ENCODE assay signal across 8 mouse cellular contexts in the genomic region with DNA sequence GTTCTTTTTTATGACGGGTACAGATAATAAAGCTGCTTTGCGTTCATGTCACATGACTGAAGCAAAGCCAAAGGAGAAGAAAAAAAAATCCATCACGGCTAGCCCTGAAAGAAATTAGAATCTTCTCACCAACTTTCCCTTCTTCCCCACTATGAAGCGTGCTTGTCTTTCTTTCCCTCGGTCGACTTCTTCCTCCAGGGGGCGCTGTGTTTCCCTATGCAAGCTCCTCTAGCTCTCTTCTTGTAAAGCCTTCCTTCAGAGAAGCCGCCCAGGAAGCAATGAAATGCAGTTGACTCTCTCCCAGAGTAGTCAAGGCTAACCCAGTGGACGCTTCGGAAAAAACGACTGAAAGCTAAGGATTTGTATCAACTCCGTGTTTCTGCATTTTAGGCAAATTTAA.
DNase-seq lines count a peak whose midpoint lies in the region; ATAC-seq and TF ChIP-seq lines count a peak whose summit lies in the region.
"Had no signal": no experiment of that assay in that cellular context is flagged by ENCODE, and none has a peak within 500 bp of the region (broad histone marks: within the 10 kb centered on the region; RNA-seq: fewer than 3 reads in every experiment).

No protein-coding gene starts in this region.

- no peaks in the 10 kb centered on the region for H3K36me3 ChIP-seq in kidney, postnatal 0 days (ENCODE audit: insufficient read depth, low read length)
- H3K36me3 ChIP-seq in kidney, embryonic 14.5 days (ENCODE audit: control insufficient read depth, insufficient read depth, low read length): no peaks in the 10 kb centered on the region
- H3K36me3 ChIP-seq in G1E (replicated peaks): no peaks in the 10 kb centered on the region
- no peaks in the 10 kb centered on the region for H3K36me3 ChIP-seq in midbrain, postnatal 0 days (ENCODE audit: insufficient read depth, low read length)
- H3K36me3 ChIP-seq: limb, embryonic 13.5 days had no signal

- H3K4me3 ChIP-seq in kidney, postnatal 0 days (replicated peaks; ENCODE audit: low read depth, low read length): no peak overlapping the region
- H3K4me3 ChIP-seq in kidney, embryonic 14.5 days (ENCODE audit: low read length): no peak overlapping the region
- H3K4me3 ChIP-seq in G1E (ENCODE audit: low read depth, low read length): no peak overlapping the region
- no peak overlapping the region for H3K4me3 ChIP-seq in midbrain, postnatal 0 days (ENCODE audit: low read depth, low read length)
- H3K4me3 ChIP-seq: limb, embryonic 13.5 days had no signal

- H3K27me3 ChIP-seq in kidney, postnatal 0 days (ENCODE audit: insufficient read depth, low read length): no peaks in the 10 kb centered on the region
- no peaks in the 10 kb centered on the region for H3K27me3 ChIP-seq in kidney, embryonic 14.5 days (ENCODE audit: control insufficient read depth, insufficient read depth, low read length)
- H3K27me3 ChIP-seq in G1E (ENCODE audit: insufficient read depth, low read length): peaks cover 3% of the 10 kb centered on the region; the same call in 1 of the 2 replicates
- no peaks in the 10 kb centered on the region for H3K27me3 ChIP-seq in midbrain, postnatal 0 days (ENCODE audit: insufficient read depth, low read length)

- peak; percentile 31 for DNase-seq in kidney, postnatal 0 days (ENCODE audit: low spot score)
- peak; percentile 37 to 49 for DNase-seq in B cell, adult 2 months
- no peak for DNase-seq in G1E (ENCODE audit: low spot score)
- DNase-seq in embryo, embryonic 10.5 days (ENCODE audit: low spot score): peak; percentile 58
- peak; percentile 32 for DNase-seq in midbrain, postnatal 0 days (ENCODE audit: low spot score)

- no peak overlapping the region for H3K9ac ChIP-seq in kidney, postnatal 0 days (ENCODE audit: low read depth, low read length)
- H3K9ac ChIP-seq in kidney, embryonic 14.5 days (ENCODE audit: low read depth, low read length): no peak overlapping the region
- no peak overlapping the region for H3K9ac ChIP-seq in midbrain, postnatal 0 days (replicated peaks; ENCODE audit: low read length, poor library complexity, severe bottlenecking)
- H3K9ac ChIP-seq: limb, embryonic 13.5 days had no signal

- peak; percentile 59 for TF ChIP-seq CTCF in kidney, postnatal 0 days (IDR thresholded peaks at IDR 0.05; ENCODE audit: low read depth)
- 0 out of 2 replicates have a peak, but pooled peaks have one; percentile 14 for TF ChIP-seq CTCF in G1E (IDR thresholded peaks at IDR 0.05; ENCODE audit: low read depth, low read length)
- peak; percentile 49 for TF ChIP-seq CTCF in midbrain, postnatal 0 days (IDR thresholded peaks at IDR 0.05)

- no peaks in the 10 kb centered on the region for H3K9me3 ChIP-seq in kidney, postnatal 0 days (replicated peaks; ENCODE audit: low read length)
- H3K9me3 ChIP-seq in kidney, embryonic 14.5 days (ENCODE audit: control insufficient read depth, low read length): peaks cover 2% of the 10 kb centered on the region; the same call in 1 of the 2 replicates
- H3K9me3 ChIP-seq in G1E (replicated peaks): peaks cover 6% of the 10 kb centered on the region
- H3K9me3 ChIP-seq in midbrain, postnatal 0 days (ENCODE audit: low read length): no peaks in the 10 kb centered on the region
- H3K9me3 ChIP-seq: limb, embryonic 13.5 days had no signal

- no peak for ATAC-seq in kidney, postnatal 0 days (replicated peaks; ENCODE audit: low FRiP score, low read depth)
- ATAC-seq in kidney, embryonic 14.5 days (ENCODE audit: low FRiP score, low TSS enrichment): no peak
- no peak for ATAC-seq in G1E (ENCODE audit: extremely low read depth, insufficient number of reproducible peaks, low FRiP score, poor library complexity, severe bottlenecking)
- ATAC-seq in midbrain, postnatal 0 days (ENCODE audit: low FRiP score): no peak
- ATAC-seq in monocyte, adult 5-6 weeks (replicated peaks; ENCODE audit: insufficient number of reproducible peaks, low FRiP score, low TSS enrichment, poor library complexity, severe bottlenecking): no peak

- H3K4me1 ChIP-seq in kidney, postnatal 0 days (replicated peaks; ENCODE audit: insufficient read depth, low read length): no peaks in the 10 kb centered on the region
- H3K4me1 ChIP-seq in kidney, embryonic 14.5 days (ENCODE audit: control insufficient read depth, insufficient read depth, low read length): no peaks in the 10 kb centered on the region
- peaks cover 3% of the 10 kb centered on the region; the same call in 1 of the 2 replicates for H3K4me1 ChIP-seq in G1E (ENCODE audit: insufficient read depth, low read depth, low read length)
- no peaks in the 10 kb centered on the region for H3K4me1 ChIP-seq in midbrain, postnatal 0 days (ENCODE audit: insufficient read depth, low read length)

- WGBS in kidney, postnatal 0 days: 60% methylated on average over 12 of the region's 12 CpGs
- WGBS in kidney, embryonic 14.5 days: 56% methylated on average over 12 of the region's 12 CpGs
- WGBS in midbrain, postnatal 0 days: 62% methylated on average over 12 of the region's 12 CpGs

- no peak overlapping the region for H3K4me2 ChIP-seq in kidney, postnatal 0 days (ENCODE audit: low read length)
- H3K4me2 ChIP-seq in kidney, embryonic 14.5 days (replicated peaks; ENCODE audit: low read depth, low read length): no peak overlapping the region
- H3K4me2 ChIP-seq in midbrain, postnatal 0 days (ENCODE audit: low read depth, low read length, poor library complexity, severe bottlenecking): no peak overlapping the region
- H3K4me2 ChIP-seq: limb, embryonic 13.5 days had no signal

- H3K27ac ChIP-seq in kidney, postnatal 0 days: no peak overlapping the region
- no peak overlapping the region for H3K27ac ChIP-seq in kidney, embryonic 14.5 days (ENCODE audit: low read depth, low read length)
- no peak overlapping the region for H3K27ac ChIP-seq in midbrain, postnatal 0 days (ENCODE audit: low read depth, low read length)
- H3K27ac ChIP-seq: limb, embryonic 13.5 days had no signal
